Mouse (Mus musculus) heart, adult 2 months (tissue): ENCODE results near the gene Cxcl9. TPM values are rescaled to one million over a fixed set of nuclear protein-coding genes. Genes with fewer than 3 reads are reported as not detected.

Source experiments
- DNase-seq, 2 experiments: peaks; one replicate each; pipeline ENCODE4 v3.0.0; 2021
- H3K27ac ChIP-seq: fragments of 200-600 bp; 2 replicates; pipeline ENCODE4 v1.8.1; 2022
- H3K27me3 ChIP-seq: fragments of 200-500 bp; 2 replicates; pipeline ENCODE4 v1.6.1; 2012; ENCODE audit warnings: mild to moderate bottlenecking, low read length, inconsistent platforms, mixed read lengths; ENCODE audit not compliant: control insufficient read depth, insufficient read depth
- H3K36me3 ChIP-seq: fragments of 200-500 bp; 2 replicates; pipeline ENCODE4 v1.6.1; 2012; ENCODE audit warnings: low read length, inconsistent platforms; ENCODE audit not compliant: control insufficient read depth, insufficient read depth
- H3K4me1 ChIP-seq: fragments of 200-500 bp; 2 replicates; pipeline ENCODE4 v1.6.1; 2011; ENCODE audit warnings: low read length; ENCODE audit not compliant: control insufficient read depth, insufficient read depth
- H3K4me3 ChIP-seq: fragments of 200-600 bp; 2 replicates; pipeline ENCODE4 v1.8.1; 2022
- H3K79me2 ChIP-seq: fragments of 200-500 bp; replicated peaks from 2 replicates; pipeline ENCODE4 v1.6.1; 2012; ENCODE audit warnings: mild to moderate bottlenecking, inconsistent platforms, low read length, moderate library complexity, mixed read lengths; ENCODE audit not compliant: control insufficient read depth, insufficient read depth
- H3K9ac ChIP-seq: fragments of 200-500 bp; 2 replicates; pipeline ENCODE4 v1.6.1; 2012; ENCODE audit warnings: low read depth, mild to moderate bottlenecking, control low read depth, inconsistent platforms, low read length, mixed read lengths
- CTCF ChIP-seq: fragments of 200-600 bp; IDR thresholded peaks from 2 replicates; pipeline ENCODE4 v1.8.1; 2022; ENCODE audit warnings: antibody characterized with exemption, mild to moderate bottlenecking, moderate library complexity
- EP300 ChIP-seq: fragments of 200-500 bp; IDR thresholded peaks from 2 replicates; pipeline ENCODE4 v1.6.1; 2011; ENCODE audit warnings: low read depth, low read length, control low read depth; ENCODE audit not compliant: insufficient read depth
- POLR2A ChIP-seq: fragments of 200-500 bp; IDR thresholded peaks from 2 replicates; pipeline ENCODE4 v1.6.1; 2011; ENCODE audit warnings: mild to moderate bottlenecking, low read depth, low read length, control low read depth; ENCODE audit not compliant: insufficient read depth
- WGBS: fragments of 180-500 bp; shearing (Covaris S2); methylation state at CpG from one replicate; pipeline ENCODE4 v1.1.7; 2018; 5-methylcytosine and 5-hydroxymethylcytosine counted together
- intact Hi-C: fragments of 180-260 bp; cut with DNase I; formaldehyde crosslinking; loops from one replicate; pipeline ENCODE4 v1.15.1; 2025
- polyA plus RNA-seq: library from polyadenylated mRNA; depleted of rRNA; stranded (reverse); fragments of >200 nt; gene quantifications from 2 replicates; pipeline ENCODE4 v1.2.3, GENCODE M21; 2012
- total RNA-seq, 2 experiments: library from RNA; stranded (reverse); gene quantifications; 2 replicates each; pipeline ENCODE4 v1.2.3; 2021

Cxcl9 gene
- total and polyA plus RNA-seq, 3 experiments = 2.8 to 21.0 (median 3.0) TPM

- Histone ChIP-seq H3K27me3 (no peaks in the 10 kb centered on the region), H3K9ac (no peak overlapping the region), H3K4me1 (peaks cover 12% of the 10 kb centered on the region), H3K36me3 (no peaks in the 10 kb centered on the region; the same call in 1 of the 2 replicates), H3K27ac (no peak overlapping the region), H3K79me2 (no peaks in the 10 kb centered on the region), H3K4me3 (no peak overlapping the region)
- no peak for TF ChIP-seq EP300
- no peak for TF ChIP-seq CTCF
- TF ChIP-seq POLR2A = no peak
- no peak for DNase-seq
- intact Hi-C loops = no loop called here
- 89% methylated on average over 14 of the region's 14 CpGs for WGBS
Observed at GRCm38 (mm10) chr5:92371361-92371976, 43.6 kb upstream of the Cxcl9 start.

GRCm38 (mm10) chr5:92370891-92371290, 43.0 kb upstream of the Cxcl9 start:
- no peak for DNase-seq
- Histone ChIP-seq H3K36me3 (no peaks in the 10 kb centered on the region; the same call in 1 of the 2 replicates), H3K27ac (no peak overlapping the region), H3K9ac (no peak overlapping the region), H3K79me2 (no peaks in the 10 kb centered on the region), H3K4me3 (no peak overlapping the region), H3K4me1 (peaks cover 12% of the 10 kb centered on the region), H3K27me3 (no peaks in the 10 kb centered on the region)
- 88% methylated on average over 6 of the region's 6 CpGs for WGBS
- intact Hi-C loops = no loop called here
- TF ChIP-seq EP300 = no peak
- no peak for TF ChIP-seq CTCF
- TF ChIP-seq POLR2A = no peak

GRCm38 (mm10) chr5:92370392-92370791, 42.5 kb upstream of the Cxcl9 start:
- intact Hi-C loops = no loop called here
- TF ChIP-seq EP300 (no peak), CTCF (no peak), POLR2A (no peak)
- Histone ChIP-seq H3K4me3 (no peak overlapping the region), H3K27ac (no peak overlapping the region), H3K9ac (no peak overlapping the region), H3K4me1 (peaks cover 8% of the 10 kb centered on the region), H3K79me2 (no peaks in the 10 kb centered on the region), H3K27me3 (no peaks in the 10 kb centered on the region), H3K36me3 (no peaks in the 10 kb centered on the region; the same call in 1 of the 2 replicates)
- WGBS = 82% methylated on average over 6 of the region's 6 CpGs
- no peak for DNase-seq

- peaks cover 6% of the 10 kb centered on the region for H3K4me1 ChIP-seq
- 61% methylated on average over 13 of the region's 13 CpGs for WGBS
- no peak overlapping the region for H3K9ac ChIP-seq
- peak; percentile 54 to 65 for DNase-seq
- no peaks in the 10 kb centered on the region for H3K27me3 ChIP-seq
- no peaks in the 10 kb centered on the region; the same call in 1 of the 2 replicates for H3K36me3 ChIP-seq
- TF ChIP-seq CTCF (no peak), POLR2A (no peak), EP300 (no peak)
- H3K79me2 ChIP-seq = no peaks in the 10 kb centered on the region
- intact Hi-C loops = no loop called here
- H3K27ac ChIP-seq = peak overlapping the region; percentile 62
- H3K4me3 ChIP-seq = no peak overlapping the region
Observed at GRCm38 (mm10) chr5:92369151-92369994, 41.5 kb upstream of the Cxcl9 start.

- Histone ChIP-seq H3K4me3 (0 out of 2 replicates have a peak overlapping the region, but pooled peaks have one; percentile 5), H3K27ac (peak overlapping the region; percentile 62), H3K36me3 (no peaks in the 10 kb centered on the region), H3K4me1 (peaks cover 6% of the 10 kb centered on the region), H3K9ac (no peak overlapping the region), H3K27me3 (no peaks in the 10 kb centered on the region), H3K79me2 (no peaks in the 10 kb centered on the region)
- DNase-seq = peak in 1 of 2 experiments; percentile 49
- WGBS = 27% methylated on average over 10 of the region's 10 CpGs
- intact Hi-C loops = no loop called here
- TF ChIP-seq POLR2A (no peak), CTCF (no peak), EP300 (no peak)
Observed at GRCm38 (mm10) chr5:92368392-92368791, 40.5 kb upstream of the Cxcl9 start.

- no peak overlapping the region for H3K27ac ChIP-seq
- no peak overlapping the region for H3K4me3 ChIP-seq
- no peaks in the 10 kb centered on the region for H3K27me3 ChIP-seq
- peak in 1 of 2 experiments; percentile 6 for DNase-seq
- intact Hi-C loops = no loop called here
- H3K9ac ChIP-seq = no peak overlapping the region
- peaks cover 4% of the 10 kb centered on the region for H3K4me1 ChIP-seq
- no peaks in the 10 kb centered on the region for H3K36me3 ChIP-seq
- TF ChIP-seq POLR2A (no peak), CTCF (no peak), EP300 (no peak)
- H3K79me2 ChIP-seq = no peaks in the 10 kb centered on the region
- WGBS = 80% methylated on average over 6 of the region's 6 CpGs
Observed at GRCm38 (mm10) chr5:92366565-92366964, 38.7 kb upstream of the Cxcl9 start.
